ENCODE assay signal across 8 mouse cellular contexts in the genomic region with DNA sequence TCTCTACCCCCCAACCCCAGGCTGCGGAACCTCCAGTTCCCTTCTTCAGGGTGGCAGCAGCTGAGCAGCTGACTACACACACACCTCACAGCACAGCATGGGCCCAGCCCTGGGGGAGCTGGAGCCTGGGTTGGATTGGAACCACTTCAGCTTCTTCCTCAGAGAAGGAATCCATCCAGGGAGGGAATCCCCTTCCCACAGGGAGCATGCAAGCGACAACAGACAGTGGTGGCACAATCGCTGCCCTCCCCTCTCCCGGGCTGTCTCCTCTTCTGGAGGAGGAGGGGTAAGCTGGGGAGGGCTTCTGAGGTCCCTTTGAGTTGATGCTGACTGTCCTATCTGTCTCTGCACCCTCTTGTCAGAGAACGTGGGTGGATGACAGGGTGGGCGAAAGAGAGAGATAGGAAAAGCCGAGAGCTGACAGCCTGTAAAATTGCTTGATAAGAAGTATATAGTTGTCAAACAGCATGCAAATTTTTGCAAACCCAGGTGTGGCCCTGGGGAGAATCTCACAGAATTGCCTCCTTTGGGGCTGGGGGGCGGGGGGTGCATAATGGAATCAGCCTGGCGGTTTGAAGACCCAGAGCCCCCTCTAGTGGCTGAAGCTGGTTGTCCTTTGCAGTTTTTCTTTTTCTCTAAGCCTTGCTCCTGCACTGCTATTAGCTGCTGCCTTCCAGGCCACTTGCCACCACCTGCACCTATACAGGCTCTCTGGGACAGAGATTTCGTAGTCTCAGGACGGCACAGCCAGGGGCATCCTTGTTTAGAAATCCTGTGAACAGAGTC. TPM values are rescaled to one million over a fixed set of nuclear protein-coding genes. Genes with fewer than 3 reads are reported as not detected.
DNase-seq lines count a peak whose midpoint lies in the region; ATAC-seq and TF ChIP-seq lines count a peak whose summit lies in the region.

No protein-coding gene starts in this region.

- TF ChIP-seq CTCF in C2C12 (IDR thresholded peaks at IDR 0.05; ENCODE audit: control insufficient read depth, insufficient read depth, insufficient read length) = peak; percentile 71

- H3K9ac ChIP-seq in ES-E14 (ENCODE audit: insufficient read depth, low read depth, low read length, poor library complexity, severe bottlenecking) = no peak overlapping the region
- peak overlapping the region; percentile 61; the same call in 1 of the 2 replicates for H3K9ac ChIP-seq in heart, embryonic 13.5 days

- H3K27ac ChIP-seq in ES-E14 (ENCODE audit: insufficient read depth, low read depth, low read length, poor library complexity, severe bottlenecking) = no peak overlapping the region
- H3K27ac ChIP-seq in heart, embryonic 13.5 days (replicated peaks) = no peak overlapping the region

- H3K79me2 ChIP-seq in C2C12 (ENCODE audit: control insufficient read depth, insufficient read depth) = no peaks in the 10 kb centered on the region

- ATAC-seq in heart, embryonic 13.5 days (ENCODE audit: extremely low read depth, insufficient number of reproducible peaks, low FRiP score, low TSS enrichment) = no peak
- ATAC-seq in activated CD4-positive, CD25-positive, alpha-beta regulatory T cell, adult 4 months = no peak

- H3K36me3 ChIP-seq in C2C12 (ENCODE audit: control insufficient read depth, insufficient read depth) (no peaks in the 10 kb centered on the region), ES-E14 (ENCODE audit: control insufficient read depth, insufficient read depth, low read length, poor library complexity, severe bottlenecking) (no peaks in the 10 kb centered on the region)
- H3K36me3 ChIP-seq in heart, embryonic 13.5 days = no peaks in the 10 kb centered on the region

- H3K79me3 ChIP-seq in C2C12 (ENCODE audit: low read depth) = no peaks in the 10 kb centered on the region

- in situ Hi-C loops in ES-E14 (cut with MboI; ENCODE audit: low sequenced_read_pairs in 2 of 2, unreplicated experiment in 2 of 2) = no loop called here

- peaks cover 44% of the 10 kb centered on the region for H3K27me3 ChIP-seq in C2C12 (ENCODE audit: control insufficient read depth, insufficient read depth, insufficient read length)
- H3K27me3 ChIP-seq in heart, embryonic 13.5 days (replicated peaks) = peaks cover 75% of the 10 kb centered on the region

- peak overlapping the region; percentile 56 for H3K4me2 ChIP-seq in heart, embryonic 13.5 days

- no peak overlapping the region for H3K4me3 ChIP-seq in C2C12 (ENCODE audit: insufficient read depth, poor library complexity, severe bottlenecking)
- H3K4me3 ChIP-seq in ES-E14 (ENCODE audit: insufficient read depth in 1 of 2, low read depth in 1 of 2, low read length in 2 of 2, poor library complexity in 1 of 2, severe bottlenecking in 1 of 2) = no peak overlapping the region
- H3K4me3 ChIP-seq in heart, embryonic 13.5 days = peak overlapping the region; percentile 22

- DNase-seq in ES-E14 (ENCODE audit: low read depth, low spot score) = peak; percentile 50
- peak; percentile 83 to 90 for DNase-seq in cerebellum, postnatal 25 days
- peak; percentile 82 to 87 for DNase-seq in layer of hippocampus, postnatal 10 days (ENCODE audit: low spot score in 2 of 2)
- peak; percentile 74 for DNase-seq in lung, postnatal 10 days
- DNase-seq in retina, postnatal 1 day = peak; percentile 78

- peaks cover 0 to 4% of the 10 kb centered on the region in 2 experiments; a peak in 1 of 4 replicates for H3K4me1 ChIP-seq in ES-E14 (ENCODE audit: control insufficient read depth in 2 of 2, insufficient read depth in 2 of 2, low read length in 2 of 2, poor library complexity in 1 of 2)
- peaks cover 15% of the 10 kb centered on the region for H3K4me1 ChIP-seq in heart, embryonic 13.5 days

- 13% methylated on average over 11 of the region's 11 CpGs for WGBS in heart, embryonic 13.5 days

- H3ac ChIP-seq in C2C12 (ENCODE audit: control insufficient read depth, insufficient read length, low read depth) = no peak overlapping the region

- no peaks in the 10 kb centered on the region for H3K9me3 ChIP-seq in ES-E14 (ENCODE audit: control insufficient read depth, insufficient read depth, low read depth, low read length)
- no peaks in the 10 kb centered on the region for H3K9me3 ChIP-seq in heart, embryonic 13.5 days

TF ChIP-seq in C2C12, 6 proteins besides CTCF, POLR2A, EP300 and RAD21:
- no peak for TF ChIP-seq FOSL1 (IDR thresholded peaks at IDR 0.05; ENCODE audit: insufficient read depth, low read length, poor library complexity, severe bottlenecking)

TF ChIP-seq in ES-E14, 5 proteins besides CTCF, POLR2A, EP300 and RAD21:
- no peak for TF ChIP-seq ZNF384 (IDR thresholded peaks at IDR 0.05; ENCODE audit: low read depth, low read length)
- peak; percentile 75; the same call in 1 of the 2 replicates for TF ChIP-seq ZC3H11A (IDR thresholded peaks at IDR 0.05; ENCODE audit: borderline replicate concordance, low read depth, low read length)
TF ChIP-seq in ES-E14: peak in this region for 1.

RNA-seq across cellular contexts. Expression of gene Tnrc6b, which starts 16.8 kb away (rescaled TPM):
- 9.4 TPM for polyA plus RNA-seq in C2C12 (2012; fragmentation: generic; extraction: Trizol)
- 29.5 and 37.0 TPM in 2 replicates for total RNA-seq in ES-E14 (2012; rRNA removed)
- polyA plus RNA-seq in heart, embryonic 13.5 days (2015; fragmentation: Nextera tagmentation; extraction: Ambion mirVana) = 23.8 and 24.2 TPM in 2 replicates
- 100 to 1,000 TPM; 106 to 112 TPM for total RNA-seq in layer of hippocampus, postnatal 10 days (2021)
- polyA plus RNA-seq in activated CD4-positive, CD25-positive, alpha-beta regulatory T cell, adult 4 months (2017; shearing (Covaris generic)) = 10 to 100 TPM; 35.6 to 58.6 TPM

RNA-seq across cellular contexts. Expression of gene Fam83f, which starts 22.7 kb away (rescaled TPM):
- 0.01 TPM for polyA plus RNA-seq in C2C12 (2012; fragmentation: generic; extraction: Trizol)
- total RNA-seq in ES-E14 (2012; rRNA removed) = 0.58 and 1.0 TPM in 2 replicates
- polyA plus RNA-seq in heart, embryonic 13.5 days (2015; fragmentation: Nextera tagmentation; extraction: Ambion mirVana) = 0.13 and 0.14 TPM in 2 replicates
- under 1 TPM; 0.11 to 0.13 TPM for total RNA-seq in layer of hippocampus, postnatal 10 days (2021)
- polyA plus RNA-seq in activated CD4-positive, CD25-positive, alpha-beta regulatory T cell, adult 4 months (2017; shearing (Covaris generic)) = not detected
